Mouse (Mus musculus) limb, embryonic 13.5 days (tissue): ENCODE measurements around the gene Slc8a1. TPM values are rescaled to one million over a fixed set of nuclear protein-coding genes. Genes with fewer than 3 reads are reported as not detected.

Experiments used
- ATAC-seq: fragments of 200-750 bp; cut with Nextera tagmentation; 2 replicates; pipeline ENCODE4 v1.8.0; 2017; ENCODE audit warnings: low read depth, moderate number of reproducible peaks, moderate TSS enrichment; ENCODE audit not compliant: low FRiP score
- H3K27ac ChIP-seq: fragments of 300-500 bp; sonication (generic); 2 replicates; pipeline ENCODE4 v1.5.1; 2015; ENCODE audit warnings: inconsistent platforms, mild to moderate bottlenecking, moderate library complexity
- H3K27me3 ChIP-seq: fragments of 300-500 bp; sonication (generic); 2 replicates; pipeline ENCODE4 v1.6.1; 2015; ENCODE audit warnings: mild to moderate bottlenecking, inconsistent platforms
- H3K36me3 ChIP-seq: fragments of 300-500 bp; sonication (generic); 2 replicates; pipeline ENCODE4 v1.6.1; 2015; ENCODE audit warnings: inconsistent platforms, mild to moderate bottlenecking, moderate library complexity
- H3K4me1 ChIP-seq: fragments of 300-500 bp; sonication (generic); 2 replicates; pipeline ENCODE4 v1.6.1; 2015; ENCODE audit warnings: inconsistent platforms
- H3K4me2 ChIP-seq: fragments of 300-500 bp; sonication (generic); replicated peaks from 2 replicates; pipeline ENCODE4 v1.6.1; 2015; ENCODE audit warnings: inconsistent platforms, mild to moderate bottlenecking, moderate library complexity
- H3K4me3 ChIP-seq: fragments of 300-500 bp; sonication (generic); 2 replicates; pipeline ENCODE4 v1.5.1; 2015; ENCODE audit warnings: moderate library complexity, mild to moderate bottlenecking, inconsistent platforms
- H3K9ac ChIP-seq: fragments of 300-500 bp; sonication (generic); 2 replicates; pipeline ENCODE4 v1.6.1; 2015; ENCODE audit warnings: mild to moderate bottlenecking, inconsistent platforms
- H3K9me3 ChIP-seq: fragments of 300-500 bp; sonication (generic); 2 replicates; pipeline ENCODE4 v1.6.1; 2016; ENCODE audit warnings: inconsistent platforms
- WGBS: fragments of 180-500 bp; shearing (Covaris S2); methylation state at CpG from one replicate; pipeline ENCODE4 v1.1.7; 2015; 5-methylcytosine and 5-hydroxymethylcytosine counted together
- polyA plus RNA-seq: library from polyadenylated mRNA; unstranded; fragments of >200 nt; fragmentation: Nextera tagmentation; extraction: Ambion mirVana; gene quantifications from 2 replicates; pipeline ENCODE4 v1.2.1, GENCODE M21; 2015

The Slc8a1 gene
- polyA plus RNA-seq, 1 experiment from 2014 or later = 7.5 TPM

- WGBS = 98% methylated on average over 2 of the region's 2 CpGs
- Histone ChIP-seq H3K4me2 (no peak overlapping the region), H3K36me3 (no peaks in the 10 kb centered on the region), H3K4me3 (no peak overlapping the region), H3K27me3 (no peaks in the 10 kb centered on the region), H3K9me3 (no peaks in the 10 kb centered on the region), H3K27ac (no peak overlapping the region), H3K9ac (no peak overlapping the region), H3K4me1 (no peaks in the 10 kb centered on the region)
- no peak for ATAC-seq
Observed at GRCm38 (mm10) chr17:81363368-81363767, 374.8 kb downstream of the Slc8a1 start.

- Histone ChIP-seq H3K27ac (no peak overlapping the region), H3K4me1 (no peaks in the 10 kb centered on the region), H3K4me2 (no peak overlapping the region), H3K9me3 (peaks cover 3% of the 10 kb centered on the region; the same call in 1 of the 2 replicates), H3K9ac (no peak overlapping the region), H3K4me3 (no peak overlapping the region), H3K36me3 (no peaks in the 10 kb centered on the region), H3K27me3 (no peaks in the 10 kb centered on the region)
- no peak for ATAC-seq
- WGBS = 79% methylated on average over 2 of the region's 2 CpGs
Observed at GRCm38 (mm10) chr17:81360571-81360970, 377.6 kb downstream of the Slc8a1 start.

GRCm38 (mm10) chr17:81360032-81360431, 378.1 kb downstream of the Slc8a1 start:
- no peak overlapping the region for H3K4me2 ChIP-seq
- H3K36me3 ChIP-seq = peaks cover under 1% of the 10 kb centered on the region; the same call in 1 of the 2 replicates
- no peak overlapping the region for H3K4me3 ChIP-seq
- no peak for ATAC-seq
- H3K9me3 ChIP-seq = peaks cover 8% of the 10 kb centered on the region
- H3K27ac ChIP-seq = no peak overlapping the region
- no peaks in the 10 kb centered on the region for H3K27me3 ChIP-seq
- no peaks in the 10 kb centered on the region for H3K4me1 ChIP-seq
- WGBS = 72% methylated on average over 4 of the region's 4 CpGs
- no peak overlapping the region for H3K9ac ChIP-seq

GRCm38 (mm10) chr17:81336024-81336754, 402.0 kb downstream of the Slc8a1 start:
- Histone ChIP-seq H3K27me3 (no peaks in the 10 kb centered on the region), H3K4me3 (no peak overlapping the region), H3K27ac (no peak overlapping the region), H3K9ac (no peak overlapping the region), H3K9me3 (0 out of 2 replicates have a peak, but pooled peaks cover 3% of the 10 kb centered on the region), H3K4me2 (peak overlapping the region; percentile 32; the same call in 1 of the 2 replicates), H3K36me3 (no peaks in the 10 kb centered on the region), H3K4me1 (peaks cover 15% of the 10 kb centered on the region)
- peak; percentile 88 for ATAC-seq
- 8% methylated on average over 7 of the region's 7 CpGs for WGBS

- peaks cover 15% of the 10 kb centered on the region for H3K4me1 ChIP-seq
- ATAC-seq = no peak
- no peak overlapping the region for H3K9ac ChIP-seq
- no peak overlapping the region for H3K4me3 ChIP-seq
- no peaks in the 10 kb centered on the region for H3K36me3 ChIP-seq
- H3K27ac ChIP-seq = no peak overlapping the region
- no peak overlapping the region for H3K4me2 ChIP-seq
- H3K27me3 ChIP-seq = no peaks in the 10 kb centered on the region
- WGBS = 24% methylated on average over 1 of the region's 1 CpGs
- 0 out of 2 replicates have a peak, but pooled peaks cover 1% of the 10 kb centered on the region for H3K9me3 ChIP-seq
Observed at GRCm38 (mm10) chr17:81335526-81335925, 402.7 kb downstream of the Slc8a1 start.
